Mouse (Mus musculus) brain, embryonic 14.5 days (tissue): ENCODE measurements at regions not wholly inside any gene's neighbourhood (a gene's known extent, or its start where the extent isn't known, plus 50 kb on each side); places are given as distances from the start of the nearest gene placed in this dataset.

Source experiments
- DNase-seq: peaks from one replicate; pipeline ENCODE4 v3.0.0-alpha.2; 2011; ENCODE audit warnings: low read depth
- CTCF ChIP-seq: fragments of 200-500 bp; IDR thresholded peaks from 2 replicates; pipeline ENCODE4 v1.5.1; 2012; ENCODE audit warnings: inconsistent platforms, mild to moderate bottlenecking, moderate library complexity, borderline replicate concordance; ENCODE audit not compliant: insufficient read depth, insufficient read length; ENCODE audit errors: extremely low read depth
- POLR2A ChIP-seq: fragments of 200-500 bp; IDR thresholded peaks from 2 replicates; pipeline ENCODE4 v1.6.1; 2012; ENCODE audit warnings: mild to moderate bottlenecking, inconsistent platforms, borderline replicate concordance; ENCODE audit not compliant: poor library complexity, insufficient read depth, insufficient read length, severe bottlenecking; ENCODE audit errors: extremely low read depth

- TF ChIP-seq POLR2A: no peak
- TF ChIP-seq CTCF: no peak
- DNase-seq: no peak
Measured at GRCm38 (mm10) chr8:103337314-103337713, 551.9 kb upstream of the Cdh11 start.

- no peak for TF ChIP-seq CTCF
- no peak for TF ChIP-seq POLR2A
- DNase-seq: no peak
Measured at GRCm38 (mm10) chr8:103339042-103339441, 553.6 kb upstream of the Cdh11 start.

- DNase-seq: no peak
- TF ChIP-seq CTCF (no peak), POLR2A (no peak)
Measured at GRCm38 (mm10) chr8:103339951-103340350, 554.5 kb upstream of the Cdh11 start.

GRCm38 (mm10) chr8:103343891-103344290 is 558.4 kb upstream of the Cdh11 start:
- TF ChIP-seq CTCF (no peak), POLR2A (no peak)
- DNase-seq: no peak

GRCm38 (mm10) chr8:103344871-103345270 is 559.4 kb upstream of the Cdh11 start:
- no peak for DNase-seq
- no peak for TF ChIP-seq CTCF
- TF ChIP-seq POLR2A: no peak

DNA sequence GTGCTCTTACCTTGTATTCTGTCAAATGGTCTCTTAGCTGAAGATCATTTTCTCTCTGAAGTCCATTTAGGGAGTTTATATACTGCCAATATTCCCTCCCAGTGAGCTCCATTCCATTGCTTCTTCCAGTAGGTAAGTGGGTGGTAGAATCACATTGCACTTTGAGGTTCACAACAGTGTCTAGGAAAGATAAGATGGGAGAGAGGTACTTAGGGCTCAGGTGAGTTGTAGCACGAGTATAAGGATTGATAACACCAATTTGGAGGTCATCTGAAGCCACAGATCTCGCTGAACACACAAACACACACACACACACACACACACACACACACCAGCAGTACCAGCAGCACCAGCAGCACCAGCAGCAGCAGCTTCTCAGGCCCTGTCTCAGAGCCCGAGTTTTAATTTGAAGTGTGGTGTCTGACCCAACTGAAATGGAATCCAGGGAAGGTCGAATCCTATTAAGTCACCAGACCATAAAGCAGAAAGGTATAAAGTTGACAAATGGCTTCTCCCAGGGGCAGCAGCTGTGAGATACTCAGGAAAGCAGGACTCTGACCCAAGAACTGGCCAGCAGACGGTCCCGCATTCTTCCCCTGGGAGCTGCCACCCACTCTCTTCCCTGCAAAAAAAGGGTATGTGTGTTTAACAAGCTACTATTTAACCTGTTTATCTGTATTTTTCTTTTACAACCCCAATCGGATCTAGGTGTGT is 561.9 kb upstream of the Cdh11 start:
- no peak for TF ChIP-seq POLR2A
- no peak for TF ChIP-seq CTCF
- no peak for DNase-seq

- TF ChIP-seq CTCF (no peak), POLR2A (no peak)
Measured at GRCm38 (mm10) chr8:103361713-103362112, 576.3 kb upstream of the Cdh11 start.

DNA sequence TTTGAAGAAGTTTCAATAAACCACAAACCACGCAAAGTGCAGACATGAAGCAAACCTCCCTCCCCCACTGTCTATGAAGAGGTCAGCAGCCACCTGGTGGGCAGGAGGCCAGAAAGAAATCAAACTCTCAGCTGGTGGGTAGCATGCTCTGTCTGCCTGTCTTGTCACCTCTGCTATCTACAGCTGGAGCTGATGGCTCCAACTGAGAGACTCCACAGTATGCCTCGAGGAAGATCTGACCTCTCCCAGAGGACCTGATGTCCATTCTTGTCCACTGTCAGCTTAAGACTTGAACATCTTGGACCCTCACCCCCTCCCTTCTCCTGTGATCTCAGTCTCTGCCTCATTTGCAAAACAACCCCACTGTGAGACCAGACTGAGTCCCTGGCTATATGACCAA is 585.0 kb upstream of the Cdh11 start:
- TF ChIP-seq POLR2A: no peak
- TF ChIP-seq CTCF: no peak
- DNase-seq: no peak

More at GRCm38 (mm10) chr8:103361713-103362112, 576.3 kb upstream of the Cdh11 start:
- peak; percentile 37 for DNase-seq

DNA sequence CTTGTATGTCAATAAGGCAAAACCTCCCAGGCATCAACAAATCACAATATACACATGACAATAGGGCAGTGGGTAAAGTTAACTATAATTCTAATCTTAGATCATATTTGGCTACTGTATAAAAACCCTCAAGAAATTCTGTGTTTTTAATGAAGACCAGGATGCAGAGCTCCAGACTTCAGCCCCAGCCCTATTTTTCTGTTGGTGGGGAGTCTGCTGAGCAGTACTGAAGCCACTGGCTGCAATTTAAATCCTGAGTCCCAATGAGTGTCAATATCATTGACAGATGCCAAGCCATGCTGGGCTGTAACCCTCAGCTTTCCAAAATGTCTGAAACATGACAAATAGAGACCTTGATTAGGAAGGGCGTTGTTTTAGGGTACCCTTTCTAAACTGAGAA is 587.6 kb upstream of the Cdh11 start:
- no peak for TF ChIP-seq POLR2A
- TF ChIP-seq CTCF: no peak
- DNase-seq: no peak

GRCm38 (mm10) chr8:103374151-103374550 is 588.7 kb upstream of the Cdh11 start:
- peak; percentile 24 for DNase-seq
- TF ChIP-seq POLR2A: no peak
- TF ChIP-seq CTCF: no peak

GRCm38 (mm10) chr8:103378545-103378944 is 593.1 kb upstream of the Cdh11 start:
- TF ChIP-seq CTCF (no peak), POLR2A (no peak)

GRCm38 (mm10) chr8:103381575-103381974 is 596.1 kb upstream of the Cdh11 start:
- no peak for DNase-seq
- TF ChIP-seq CTCF (no peak), POLR2A (no peak)

More at GRCm38 (mm10) chr8:103378545-103378944, 593.1 kb upstream of the Cdh11 start:
- no peak for DNase-seq

DNA sequence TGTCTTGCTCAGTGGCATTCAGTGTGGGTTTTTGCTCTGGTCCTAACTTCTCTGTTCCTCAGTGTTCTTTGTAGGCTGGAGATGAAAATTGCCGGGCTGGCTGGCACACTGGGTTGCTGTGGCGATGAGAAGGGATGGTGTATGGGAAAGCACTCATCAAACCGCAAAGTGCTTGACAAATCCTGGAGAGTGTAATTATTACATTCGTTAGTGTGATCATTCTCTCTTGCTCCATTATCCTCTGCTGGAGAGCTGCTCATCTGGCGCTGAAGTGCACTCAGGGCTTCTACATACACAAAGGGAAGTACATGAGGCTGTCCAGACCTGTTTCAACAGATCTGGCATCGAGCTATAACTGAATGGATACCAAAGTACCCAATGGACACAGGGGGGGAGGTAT is 605.9 kb upstream of the Cdh11 start:
- DNase-seq: peak; percentile 63
- no peak for TF ChIP-seq POLR2A
- TF ChIP-seq CTCF: no peak

DNA sequence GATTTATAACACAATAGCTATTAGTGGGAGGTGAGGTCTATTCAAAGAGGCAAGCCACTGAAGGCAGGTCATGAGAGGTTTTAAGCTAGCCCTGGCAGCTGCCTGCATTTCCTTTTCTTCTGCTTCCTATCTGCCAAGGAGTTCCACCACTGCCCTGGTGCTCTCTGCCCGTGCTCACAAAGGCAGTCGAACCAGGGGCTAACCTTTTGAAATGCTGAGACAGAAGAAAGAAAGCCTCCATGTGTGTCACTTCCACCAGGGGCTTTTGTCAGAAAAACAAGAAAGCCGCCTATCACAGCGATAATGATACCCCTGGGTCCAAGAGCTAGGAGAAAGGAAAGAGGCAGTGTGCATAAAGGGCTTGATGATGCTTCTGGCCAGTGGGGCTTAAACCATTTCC is 609.9 kb upstream of the Cdh11 start:
- DNase-seq: peak; percentile 47
- TF ChIP-seq POLR2A (no peak), CTCF (no peak)
